Mouse (Mus musculus) midbrain, embryonic 11.5 days (tissue): ENCODE data around the gene Cpne2. TPM values are rescaled to one million over a fixed set of nuclear protein-coding genes. Genes with fewer than 3 reads are reported as not detected.

Experiments
- ATAC-seq: fragments of 200-750 bp; cut with Nextera tagmentation; 2 replicates; pipeline ENCODE4 v1.8.0; 2017; ENCODE audit warnings: moderate TSS enrichment, moderate library complexity; ENCODE audit not compliant: low FRiP score
- DNase-seq: peaks from one replicate; pipeline ENCODE4 v3.0.0; 2015; ENCODE audit warnings: low spot score; ENCODE audit errors: missing footprints
- H3K27ac ChIP-seq: fragments of 300-500 bp; sonication (generic); 2 replicates; pipeline ENCODE4 v1.5.1; 2014; ENCODE audit warnings: low read depth, low read length
- H3K27me3 ChIP-seq: fragments of 300-500 bp; sonication (generic); 2 replicates; pipeline ENCODE4 v1.6.1; 2014; ENCODE audit warnings: mild to moderate bottlenecking, low read length, moderate library complexity, mixed read lengths; ENCODE audit not compliant: control insufficient read depth, insufficient read depth
- H3K36me3 ChIP-seq: fragments of 300-500 bp; sonication (generic); 2 replicates; pipeline ENCODE4 v1.6.1; 2014; ENCODE audit warnings: mild to moderate bottlenecking, low read length, moderate library complexity, mixed read lengths; ENCODE audit not compliant: control insufficient read depth, insufficient read depth
- H3K4me1 ChIP-seq: fragments of 300-500 bp; sonication (generic); 2 replicates; pipeline ENCODE4 v1.6.1; 2014; ENCODE audit warnings: low read length; ENCODE audit not compliant: control insufficient read depth, insufficient read depth
- H3K4me2 ChIP-seq: fragments of 300-500 bp; sonication (generic); 2 replicates; pipeline ENCODE4 v1.6.1; 2014; ENCODE audit warnings: mild to moderate bottlenecking, moderate library complexity
- H3K4me3 ChIP-seq: fragments of 300-500 bp; sonication (generic); 2 replicates; pipeline ENCODE4 v1.5.1; 2014; ENCODE audit warnings: low read depth, low read length
- H3K9ac ChIP-seq: fragments of 300-500 bp; sonication (generic); 2 replicates; pipeline ENCODE4 v1.6.1; 2014; ENCODE audit warnings: low read length
- H3K9me3 ChIP-seq: fragments of 300-500 bp; sonication (generic); 2 replicates; pipeline ENCODE4 v1.6.1; 2016; ENCODE audit warnings: low read length; ENCODE audit not compliant: control insufficient read depth
- WGBS: fragments of 180-500 bp; shearing (Covaris S2); extraction: QIAGEN DNeasy Blood & Tissue Kit; methylation state at CpG from one replicate; pipeline ENCODE4 v1.1.7; 2014; 5-methylcytosine and 5-hydroxymethylcytosine counted together
- polyA plus RNA-seq: library from polyadenylated mRNA; unstranded; fragments of >200 nt; fragmentation: Nextera tagmentation; extraction: Ambion mirVana; gene quantifications from 2 replicates; pipeline ENCODE4 v1.2.1, GENCODE M21; 2014

Gene Cpne2
- polyA plus RNA-seq, 1 experiment from 2014 or later: 11.1 TPM

- peaks cover 15% of the 10 kb centered on the region for H3K27me3 ChIP-seq
- H3K4me2 ChIP-seq: no peak overlapping the region
- ATAC-seq (no peak), DNase-seq (no peak)
- no peak overlapping the region for H3K4me3 ChIP-seq
- no peak overlapping the region for H3K27ac ChIP-seq
- WGBS: 94% methylated on average over 4 of the region's 4 CpGs
- no peaks in the 10 kb centered on the region for H3K36me3 ChIP-seq
- no peaks in the 10 kb centered on the region for H3K9me3 ChIP-seq
- peaks cover 14% of the 10 kb centered on the region for H3K4me1 ChIP-seq
- H3K9ac ChIP-seq: no peak overlapping the region
These were observed 2.1 kb upstream of the Cpne2 start for GRCm38 (mm10) chr8:94530643-94531042.

- Histone ChIP-seq H3K4me2 (peak overlapping the region; percentile 90), H3K36me3 (no peaks in the 10 kb centered on the region), H3K9ac (peak overlapping the region; percentile 41), H3K4me3 (no peak overlapping the region), H3K9me3 (no peaks in the 10 kb centered on the region), H3K27ac (no peak overlapping the region), H3K4me1 (peaks cover 14% of the 10 kb centered on the region), H3K27me3 (peaks cover 15% of the 10 kb centered on the region)
- 3% methylated on average over 8 of the region's 8 CpGs for WGBS
- no peak for ATAC-seq
- peak; percentile 94 for DNase-seq
These were observed 790 bp upstream of the Cpne2 start for GRCm38 (mm10) chr8:94532000-94532399.

- peak overlapping the region; percentile 83 for H3K9ac ChIP-seq
- WGBS: under 1% methylated on average over 34 of the region's 34 CpGs
- no peak overlapping the region; the same call in 1 of the 2 replicates for H3K27ac ChIP-seq
- H3K27me3 ChIP-seq: peaks cover 15% of the 10 kb centered on the region
- peak overlapping the region; percentile 63 for H3K4me3 ChIP-seq
- peak; percentile 94 for DNase-seq
- peaks cover 14% of the 10 kb centered on the region for H3K4me1 ChIP-seq
- ATAC-seq: no peak; the same call in 1 of the 2 replicates
- no peaks in the 10 kb centered on the region for H3K9me3 ChIP-seq
- H3K36me3 ChIP-seq: no peaks in the 10 kb centered on the region
- peak overlapping the region; percentile 90 for H3K4me2 ChIP-seq
These were observed 291 bp upstream of the Cpne2 start for GRCm38 (mm10) chr8:94532525-94532872.

- whole genome bisulfite sequencing: 58% methylated on average over 4 of the region's 4 CpGs
- ATAC-seq (no peak), DNase-seq (no peak)
- Histone ChIP-seq H3K4me2 (no peak overlapping the region), H3K9me3 (no peaks in the 10 kb centered on the region), H3K27ac (no peak overlapping the region), H3K27me3 (peaks cover 15% of the 10 kb centered on the region), H3K4me1 (peaks cover 14% of the 10 kb centered on the region), H3K36me3 (no peaks in the 10 kb centered on the region), H3K9ac (no peak overlapping the region), H3K4me3 (no peak overlapping the region)
These were observed 1.8 kb downstream of the Cpne2 start for GRCm38 (mm10) chr8:94534612-94535011.

- no peaks in the 10 kb centered on the region for H3K9me3 ChIP-seq
- no peak overlapping the region for H3K4me2 ChIP-seq
- peaks cover 15% of the 10 kb centered on the region for H3K27me3 ChIP-seq
- no peak for DNase-seq
- no peak overlapping the region for H3K27ac ChIP-seq
- H3K36me3 ChIP-seq: no peaks in the 10 kb centered on the region
- H3K9ac ChIP-seq: no peak overlapping the region
- no peak overlapping the region for H3K4me3 ChIP-seq
- ATAC-seq: no peak
- peaks cover 17% of the 10 kb centered on the region for H3K4me1 ChIP-seq
- WGBS: 80% methylated on average over 7 of the region's 7 CpGs
These were observed 2.8 kb downstream of the Cpne2 start for GRCm38 (mm10) chr8:94535631-94536030.

GRCm38 (mm10) chr8:94537456-94537855 lies 4.7 kb downstream of the Cpne2 start:
- Histone ChIP-seq H3K4me2 (no peak overlapping the region), H3K27ac (no peak overlapping the region), H3K4me3 (no peak overlapping the region), H3K9me3 (no peaks in the 10 kb centered on the region), H3K4me1 (peaks cover 14% of the 10 kb centered on the region), H3K9ac (no peak overlapping the region), H3K36me3 (no peaks in the 10 kb centered on the region), H3K27me3 (peaks cover 15% of the 10 kb centered on the region)
- ATAC-seq (no peak), DNase-seq (no peak)
- 88% methylated on average over 2 of the region's 2 CpGs for WGBS

- no peak overlapping the region for H3K9ac ChIP-seq
- 85% methylated on average over 2 of the region's 2 CpGs for WGBS
- H3K27me3 ChIP-seq: peaks cover under 1% of the 10 kb centered on the region; the same call in 1 of the 2 replicates
- H3K36me3 ChIP-seq: no peaks in the 10 kb centered on the region
- no peaks in the 10 kb centered on the region for H3K9me3 ChIP-seq
- peaks cover 5% of the 10 kb centered on the region; the same call in 1 of the 2 replicates for H3K4me1 ChIP-seq
- H3K4me2 ChIP-seq: no peak overlapping the region
- no peak for ATAC-seq
- no peak for DNase-seq
- no peak overlapping the region for H3K27ac ChIP-seq
- H3K4me3 ChIP-seq: no peak overlapping the region
These were observed 7.2 kb downstream of the Cpne2 start for GRCm38 (mm10) chr8:94540025-94540424.

GRCm38 (mm10) chr8:94540889-94541795 lies 8.4 kb downstream of the Cpne2 start:
- no peaks in the 10 kb centered on the region for H3K27me3 ChIP-seq
- no peaks in the 10 kb centered on the region for H3K36me3 ChIP-seq
- H3K9me3 ChIP-seq: no peaks in the 10 kb centered on the region
- no peak overlapping the region for H3K4me2 ChIP-seq
- H3K4me3 ChIP-seq: no peak overlapping the region
- no peak overlapping the region for H3K9ac ChIP-seq
- H3K4me1 ChIP-seq: peaks cover 4% of the 10 kb centered on the region; the same call in 1 of the 2 replicates
- no peak overlapping the region for H3K27ac ChIP-seq
- no peak for DNase-seq
- WGBS: 83% methylated on average over 18 of the region's 18 CpGs
- ATAC-seq: no peak

- WGBS: 82% methylated on average over 8 of the region's 8 CpGs
- no peak overlapping the region for H3K27ac ChIP-seq
- no peaks in the 10 kb centered on the region for H3K27me3 ChIP-seq
- no peaks in the 10 kb centered on the region for H3K9me3 ChIP-seq
- H3K4me2 ChIP-seq: no peak overlapping the region
- H3K4me3 ChIP-seq: no peak overlapping the region
- H3K4me1 ChIP-seq: peaks cover 4% of the 10 kb centered on the region; the same call in 1 of the 2 replicates
- no peaks in the 10 kb centered on the region for H3K36me3 ChIP-seq
- DNase-seq (no peak), ATAC-seq (no peak)
- no peak overlapping the region for H3K9ac ChIP-seq
These were observed 11.2 kb downstream of the Cpne2 start for GRCm38 (mm10) chr8:94543981-94544380.
